ENCODE assay signal across 7 mouse cellular contexts in genomic region chr10:71292254-71292653, GRCm38 (mm10). TPM values are rescaled to one million over a fixed set of nuclear protein-coding genes. Genes with fewer than 3 reads are reported as not detected.
DNase-seq lines count a peak whose midpoint lies in the region; ATAC-seq lines count a peak whose summit lies in the region.

No protein-coding gene starts in this region.

- WGBS in midbrain, embryonic 13.5 days: 14% methylated on average over 10 of the region's 11 CpGs
- 39% methylated on average over 3 of the region's 11 CpGs for WGBS in midbrain, embryonic 15.5 days
- WGBS in lung, embryonic 16.5 days: 15% methylated on average over 4 of the region's 11 CpGs

- 0 out of 2 replicates have a peak, but pooled peaks have one; percentile 56 for ATAC-seq in midbrain, embryonic 13.5 days
- ATAC-seq in midbrain, embryonic 15.5 days (replicated peaks): no peak
- peak; percentile 79 for ATAC-seq in lung, embryonic 16.5 days (ENCODE audit: low read depth)

- peak; percentile 37 to 60 for DNase-seq in gastrocnemius, adult 8-10 months (ENCODE audit: low spot score in 2 of 2)
- DNase-seq in layer of hippocampus, postnatal 10 days (ENCODE audit: low spot score in 2 of 2): no peak
- no peak for DNase-seq in right cerebral cortex, adult 18-20 months
- DNase-seq in right cerebral cortex, adult 2 months (ENCODE audit: low spot score in 2 of 2): no peak

- no peak overlapping the region for H3K9ac ChIP-seq in midbrain, embryonic 13.5 days (replicated peaks)
- no peak overlapping the region for H3K9ac ChIP-seq in midbrain, embryonic 15.5 days
- no peak overlapping the region for H3K9ac ChIP-seq in lung, embryonic 16.5 days (ENCODE audit: low read length)

- no peak overlapping the region for H3K4me3 ChIP-seq in midbrain, embryonic 13.5 days (replicated peaks)
- no peak overlapping the region for H3K4me3 ChIP-seq in midbrain, embryonic 15.5 days
- H3K4me3 ChIP-seq in lung, embryonic 16.5 days (ENCODE audit: low read length): peak overlapping the region; percentile 8; the same call in 1 of the 2 replicates

- no peaks in the 10 kb centered on the region for H3K27me3 ChIP-seq in midbrain, embryonic 13.5 days
- no peaks in the 10 kb centered on the region for H3K27me3 ChIP-seq in midbrain, embryonic 15.5 days (replicated peaks)
- no peaks in the 10 kb centered on the region for H3K27me3 ChIP-seq in lung, embryonic 16.5 days (ENCODE audit: control insufficient read depth, insufficient read depth, low read depth, low read length)

- no peaks in the 10 kb centered on the region for H3K36me3 ChIP-seq in midbrain, embryonic 13.5 days
- H3K36me3 ChIP-seq in midbrain, embryonic 15.5 days (replicated peaks): no peaks in the 10 kb centered on the region
- H3K36me3 ChIP-seq in lung, embryonic 16.5 days (ENCODE audit: control insufficient read depth, insufficient read depth, low read length): no peaks in the 10 kb centered on the region

- H3K4me1 ChIP-seq in midbrain, embryonic 13.5 days (replicated peaks): peaks cover 5% of the 10 kb centered on the region; the same call in 1 of the 2 replicates
- no peaks in the 10 kb centered on the region for H3K4me1 ChIP-seq in midbrain, embryonic 15.5 days
- peaks cover 5% of the 10 kb centered on the region; the same call in 1 of the 2 replicates for H3K4me1 ChIP-seq in lung, embryonic 16.5 days (replicated peaks; ENCODE audit: control insufficient read depth, insufficient read depth, low read length)

- no peak overlapping the region for H3K27ac ChIP-seq in midbrain, embryonic 13.5 days
- H3K27ac ChIP-seq in midbrain, embryonic 15.5 days: no peak overlapping the region
- no peak overlapping the region for H3K27ac ChIP-seq in lung, embryonic 16.5 days (ENCODE audit: low read length)

- peak overlapping the region; percentile 18 for H3K4me2 ChIP-seq in midbrain, embryonic 13.5 days (replicated peaks)
- no peak overlapping the region for H3K4me2 ChIP-seq in midbrain, embryonic 15.5 days
- peak overlapping the region; percentile 36 for H3K4me2 ChIP-seq in lung, embryonic 16.5 days (ENCODE audit: low read depth, low read length)

- no peaks in the 10 kb centered on the region for H3K9me3 ChIP-seq in midbrain, embryonic 13.5 days
- no peaks in the 10 kb centered on the region for H3K9me3 ChIP-seq in midbrain, embryonic 15.5 days
- no peaks in the 10 kb centered on the region for H3K9me3 ChIP-seq in lung, embryonic 16.5 days (ENCODE audit: control insufficient read depth, low read length)

RNA-seq across cellular contexts. Expression of gene Ube2d1, which starts 7.2 kb away (rescaled TPM):
- polyA plus RNA-seq in midbrain, embryonic 13.5 days (2015; fragmentation: Nextera tagmentation; extraction: Ambion mirVana): 173 and 176 TPM in 2 replicates
- 169 and 180 TPM in 2 replicates for polyA plus RNA-seq in midbrain, embryonic 15.5 days (2015; fragmentation: Nextera tagmentation; extraction: Ambion mirVana)
- 100 to 1,000 TPM; 190 to 250 (median 197) TPM for total RNA-seq in gastrocnemius, adult 8-10 months (2022)
- 44.0 and 55.5 TPM in 2 replicates for polyA plus RNA-seq in lung, embryonic 16.5 days (2015; fragmentation: Nextera tagmentation; extraction: Ambion mirVana)
- total RNA-seq in layer of hippocampus, postnatal 10 days (2021): 10 to 100 TPM; 70.3 to 79.7 TPM

RNA-seq across cellular contexts. Expression of gene Cisd1, which starts 52.5 kb away (rescaled TPM):
- 222 and 228 TPM in 2 replicates for polyA plus RNA-seq in midbrain, embryonic 13.5 days (2015; fragmentation: Nextera tagmentation; extraction: Ambion mirVana)
- 257 and 277 TPM in 2 replicates for polyA plus RNA-seq in midbrain, embryonic 15.5 days (2015; fragmentation: Nextera tagmentation; extraction: Ambion mirVana)
- total RNA-seq in gastrocnemius, adult 8-10 months (2022): 100 to 1,000 TPM; 235 to 275 (median 257) TPM
- polyA plus RNA-seq in lung, embryonic 16.5 days (2015; fragmentation: Nextera tagmentation; extraction: Ambion mirVana): 82.1 and 88.9 TPM in 2 replicates
- total RNA-seq in layer of hippocampus, postnatal 10 days (2021): 100 to 1,000 TPM; 122 to 130 TPM

RNA-seq across cellular contexts. Expression of gene Tfam, which starts 54.2 kb away (rescaled TPM):
- polyA plus RNA-seq in midbrain, embryonic 13.5 days (2015; fragmentation: Nextera tagmentation; extraction: Ambion mirVana): 57.9 and 58.5 TPM in 2 replicates
- polyA plus RNA-seq in midbrain, embryonic 15.5 days (2015; fragmentation: Nextera tagmentation; extraction: Ambion mirVana): 42.0 and 51.4 TPM in 2 replicates
- total RNA-seq in gastrocnemius, adult 8-10 months (2022): 10 to 100 TPM; 46.6 to 55.8 (median 49.7) TPM
- polyA plus RNA-seq in lung, embryonic 16.5 days (2015; fragmentation: Nextera tagmentation; extraction: Ambion mirVana): 61.3 and 65.1 TPM in 2 replicates
- total RNA-seq in layer of hippocampus, postnatal 10 days (2021): 10 to 100 TPM; 40.7 to 47.3 TPM

RNA-seq across cellular contexts. Expression of gene Ipmk, which starts 55.3 kb away (rescaled TPM):
- 16.3 and 17.7 TPM in 2 replicates for polyA plus RNA-seq in midbrain, embryonic 13.5 days (2015; fragmentation: Nextera tagmentation; extraction: Ambion mirVana)
- polyA plus RNA-seq in midbrain, embryonic 15.5 days (2015; fragmentation: Nextera tagmentation; extraction: Ambion mirVana): 17.9 and 18.2 TPM in 2 replicates
- 10 to 100 TPM; 17.3 to 23.6 (median 18.5) TPM for total RNA-seq in gastrocnemius, adult 8-10 months (2022)
- 12.6 and 14.0 TPM in 2 replicates for polyA plus RNA-seq in lung, embryonic 16.5 days (2015; fragmentation: Nextera tagmentation; extraction: Ambion mirVana)
- total RNA-seq in layer of hippocampus, postnatal 10 days (2021): 10 to 100 TPM; 32.5 to 33.6 TPM

Comparison
In these comparisons a context has a peak if more than half of its experiments do, and no peak if none do; other contexts are left out.
1. DNase-seq: peak in gastrocnemius, adult 8-10 months (2 of 2); none in layer of hippocampus, postnatal 10 days (0 of 2), right cerebral cortex, adult 18-20 months (single experiment) and right cerebral cortex, adult 2 months (0 of 2).